Mouse (Mus musculus): ENCODE measurements around the gene Wnk2.

Wnk2 gene

GRCm38 (mm10) chr13:49144451-49144850 is 3.4 kb downstream of the Wnk2 start:
- DNase-seq (ENCODE audit: inconsistent age in 2 of 2, low spot score in 1 of 2) = no peak

GRCm38 (mm10) chr13:49143323-49143722 is 4.5 kb downstream of the Wnk2 start:
- no peak for DNase-seq (ENCODE audit: inconsistent age in 2 of 2, low spot score in 1 of 2)

- DNase-seq (ENCODE audit: inconsistent age in 2 of 2, low spot score in 1 of 2) = no peak
Measured at GRCm38 (mm10) chr13:49142396-49142795, 5.4 kb downstream of the Wnk2 start.

- DNase-seq (ENCODE audit: inconsistent age in 2 of 2, low spot score in 1 of 2) = no peak
Measured at GRCm38 (mm10) chr13:49140567-49140966, 7.2 kb downstream of the Wnk2 start.

GRCm38 (mm10) chr13:49134491-49134890 is 13.3 kb downstream of the Wnk2 start:
- DNase-seq (ENCODE audit: inconsistent age in 2 of 2, low spot score in 1 of 2) = no peak

- DNase-seq (ENCODE audit: inconsistent age in 2 of 2, low spot score in 1 of 2) = peak in 1 of 2 experiments; percentile 37
Measured at GRCm38 (mm10) chr13:49133125-49133524, 14.7 kb downstream of the Wnk2 start.

GRCm38 (mm10) chr13:49131946-49132687 is 15.7 kb downstream of the Wnk2 start:
- DNase-seq (ENCODE audit: inconsistent age in 2 of 2, low spot score in 1 of 2) = no peak

GRCm38 (mm10) chr13:49131342-49131855 is 16.4 kb downstream of the Wnk2 start:
- DNase-seq (ENCODE audit: inconsistent age in 2 of 2, low spot score in 1 of 2) = no peak

GRCm38 (mm10) chr13:49129845-49130244 is 18.0 kb downstream of the Wnk2 start:
- peak in 1 of 2 experiments; percentile 57 for DNase-seq (ENCODE audit: inconsistent age in 2 of 2, low spot score in 1 of 2)

GRCm38 (mm10) chr13:49129154-49129553 is 18.7 kb downstream of the Wnk2 start:
- DNase-seq (ENCODE audit: inconsistent age in 2 of 2, low spot score in 1 of 2) = no peak

GRCm38 (mm10) chr13:49127844-49128631 is 19.8 kb downstream of the Wnk2 start:
- DNase-seq (ENCODE audit: inconsistent age in 2 of 2, low spot score in 1 of 2) = no peak

- no peak for DNase-seq (ENCODE audit: inconsistent age in 2 of 2, low spot score in 1 of 2)
Measured at GRCm38 (mm10) chr13:49122106-49122505, 25.7 kb downstream of the Wnk2 start.

GRCm38 (mm10) chr13:49117563-49117962 is 30.3 kb downstream of the Wnk2 start:
- DNase-seq (ENCODE audit: inconsistent age in 2 of 2, low spot score in 1 of 2) = no peak

- no peak for DNase-seq (ENCODE audit: inconsistent age in 2 of 2, low spot score in 1 of 2)
Measured at GRCm38 (mm10) chr13:49114921-49115320, 32.9 kb downstream of the Wnk2 start.

- DNase-seq (ENCODE audit: inconsistent age in 2 of 2, low spot score in 1 of 2) = no peak
Measured at GRCm38 (mm10) chr13:49114116-49114515, 33.7 kb downstream of the Wnk2 start.

GRCm38 (mm10) chr13:49113345-49113744 is 34.5 kb downstream of the Wnk2 start:
- no peak for DNase-seq (ENCODE audit: inconsistent age in 2 of 2, low spot score in 1 of 2)

- no peak for DNase-seq (ENCODE audit: inconsistent age in 2 of 2, low spot score in 1 of 2)
Measured at GRCm38 (mm10) chr13:49112652-49113051, 35.2 kb downstream of the Wnk2 start.

GRCm38 (mm10) chr13:49109665-49110064 is 38.1 kb downstream of the Wnk2 start:
- no peak for DNase-seq (ENCODE audit: inconsistent age in 2 of 2, low spot score in 1 of 2)

- no peak for DNase-seq (ENCODE audit: inconsistent age in 2 of 2, low spot score in 1 of 2)
Measured at GRCm38 (mm10) chr13:49108119-49108846, 39.5 kb downstream of the Wnk2 start.

GRCm38 (mm10) chr13:49103913-49104312 is 43.9 kb downstream of the Wnk2 start:
- no peak for DNase-seq (ENCODE audit: inconsistent age in 2 of 2, low spot score in 1 of 2)

- DNase-seq (ENCODE audit: inconsistent age in 2 of 2, low spot score in 1 of 2) = no peak
Measured at GRCm38 (mm10) chr13:49103235-49103634, 44.6 kb downstream of the Wnk2 start.
